Comparison of ENCODE assay signal across 8 mouse cellular contexts in genomic region chr4:43031237-43031995, GRCm38 (mm10). TPM values are rescaled to one million over a fixed set of nuclear protein-coding genes. Genes with fewer than 3 reads are reported as not detected.
DNase-seq lines count a peak whose midpoint lies in the region; ATAC-seq and TF ChIP-seq lines count a peak whose summit lies in the region.

Stoml2 (minus strand) TSS chr4:43031710.

- no peak; the same call in 1 of the 2 replicates for TF ChIP-seq EP300 in ES-Bruce4 (IDR thresholded peaks at IDR 0.05; ENCODE audit: insufficient read depth, low read depth, low read length)

- TF ChIP-seq POLR2A in ES-Bruce4 (IDR thresholded peaks at IDR 0.05; ENCODE audit: insufficient read depth, low read length) = peak; percentile 23

- ATAC-seq in cerebellum, adult (ENCODE audit: insufficient number of reproducible peaks, low FRiP score, low TSS enrichment) = peak; percentile 87
- ATAC-seq in forebrain, embryonic 14.5 days = peak; percentile 98
- ATAC-seq in neural tube, embryonic 15.5 days (ENCODE audit: low FRiP score) = peak; percentile 95

- WGBS in forebrain, embryonic 14.5 days = under 1% methylated on average over 35 of the region's 38 CpGs
- WGBS in neural tube, embryonic 15.5 days = under 1% methylated on average over 38 of the region's 38 CpGs

- H3K27me3 ChIP-seq in ES-Bruce4 (ENCODE audit: control insufficient read depth, insufficient read depth, low read length, poor library complexity, severe bottlenecking) = no peaks in the 10 kb centered on the region
- no peaks in the 10 kb centered on the region for H3K27me3 ChIP-seq in forebrain, embryonic 14.5 days (replicated peaks; ENCODE audit: control insufficient read depth, insufficient read depth, low read length)
- no peaks in the 10 kb centered on the region for H3K27me3 ChIP-seq in neural tube, embryonic 15.5 days (replicated peaks)

- H3K36me3 ChIP-seq in ES-Bruce4 (ENCODE audit: control insufficient read depth, insufficient read depth, low read length, poor library complexity, severe bottlenecking) = peaks cover 16% of the 10 kb centered on the region
- peaks cover 73% of the 10 kb centered on the region for H3K36me3 ChIP-seq in forebrain, embryonic 14.5 days (ENCODE audit: control insufficient read depth, insufficient read depth, low read length)
- peaks cover 61% of the 10 kb centered on the region for H3K36me3 ChIP-seq in neural tube, embryonic 15.5 days

- peak; percentile 15 for TF ChIP-seq CTCF in ES-Bruce4 (IDR thresholded peaks at IDR 0.05; ENCODE audit: low read depth, low read length)

- peaks cover 2% of the 10 kb centered on the region for H3K4me1 ChIP-seq in ES-Bruce4 (ENCODE audit: control insufficient read depth, insufficient read depth, low read length)
- peaks cover 9% of the 10 kb centered on the region; the same call in 1 of the 2 replicates for H3K4me1 ChIP-seq in forebrain, embryonic 14.5 days (ENCODE audit: control insufficient read depth, insufficient read depth, low read length)
- peaks cover 25% of the 10 kb centered on the region for H3K4me1 ChIP-seq in neural tube, embryonic 15.5 days

- H3K9me3 ChIP-seq in ES-Bruce4 (replicated peaks; ENCODE audit: control insufficient read depth, insufficient read depth, low read length, poor library complexity, severe bottlenecking) = no peaks in the 10 kb centered on the region
- H3K9me3 ChIP-seq in forebrain, embryonic 14.5 days (replicated peaks; ENCODE audit: control insufficient read depth, low read length) = no peaks in the 10 kb centered on the region
- H3K9me3 ChIP-seq in neural tube, embryonic 15.5 days (replicated peaks) = no peaks in the 10 kb centered on the region

- H3K4me3 ChIP-seq in ES-Bruce4 (ENCODE audit: low read depth, low read length) = peak within 1 kb of the TSS; percentile 83
- peak within 1 kb of the TSS; percentile 81 for H3K4me3 ChIP-seq in forebrain, embryonic 14.5 days (ENCODE audit: low read depth, low read length)
- peak within 1 kb of the TSS; percentile 88 for H3K4me3 ChIP-seq in neural tube, embryonic 15.5 days (replicated peaks)

- H3K27ac ChIP-seq in ES-Bruce4 (ENCODE audit: insufficient read depth, low read length) = no peak within 1 kb of the TSS; the same call in 1 of the 2 replicates
- H3K27ac ChIP-seq in forebrain, embryonic 14.5 days (ENCODE audit: low read depth, low read length) = peak within 1 kb of the TSS; percentile 83
- peak within 1 kb of the TSS; percentile 93 for H3K27ac ChIP-seq in neural tube, embryonic 15.5 days (replicated peaks)

- intact Hi-C loops in heart, postnatal 14 days (cut with DNase I) = no loop called here

- H3K9ac ChIP-seq in ES-Bruce4 (ENCODE audit: low read depth, poor library complexity, severe bottlenecking) = peak within 1 kb of the TSS; percentile 79
- peak within 1 kb of the TSS; percentile 91 for H3K9ac ChIP-seq in forebrain, embryonic 14.5 days (ENCODE audit: low read length)
- H3K9ac ChIP-seq in neural tube, embryonic 15.5 days (replicated peaks) = peak within 1 kb of the TSS; percentile 89

- DNase-seq in forebrain, embryonic 14.5 days (ENCODE audit: low spot score) = peak; percentile 97
- peak; percentile 90 to 92 for DNase-seq in heart, postnatal 14 days
- peak; percentile 95 for DNase-seq in layer of hippocampus, adult 11-12 months (ENCODE audit: low spot score)
- peak; percentile 93 to 95 for DNase-seq in lung, adult 18-20 months
- DNase-seq in testis, postnatal 14 days (ENCODE audit: low spot score) = peak; percentile 95

- peak within 1 kb of the TSS; percentile 77 for H3K4me2 ChIP-seq in forebrain, embryonic 14.5 days (ENCODE audit: low read length)
- peak within 1 kb of the TSS; percentile 83 for H3K4me2 ChIP-seq in neural tube, embryonic 15.5 days

RNA-seq across cellular contexts. Expression of gene Stoml2, which starts in this region (rescaled TPM):
- 177 and 187 TPM in 2 replicates for polyA plus RNA-seq in ES-Bruce4 (2011; ENCODE audit: insufficient read depth, insufficient read length, low read depth, missing spikeins)
- polyA plus RNA-seq in forebrain, embryonic 14.5 days (2014; fragmentation: Nextera tagmentation; extraction: Ambion mirVana) = 302 and 334 TPM in 2 replicates
- total RNA-seq in heart, postnatal 14 days (2021) = 10 to 100 TPM; 97.8 to 99.2 TPM
- polyA plus RNA-seq in neural tube, embryonic 15.5 days (2015; fragmentation: Nextera tagmentation; extraction: Ambion mirVana) = 231 and 240 TPM in 2 replicates
